Mouse (Mus musculus) layer of hippocampus, adult 2 months (tissue): ENCODE data around the gene Fn3k. TPM values are rescaled to one million over a fixed set of nuclear protein-coding genes. Genes with fewer than 3 reads are reported as not detected.
A peak's percentile ranks its signal among the peaks of the same experiment; 100 is the strongest.

Source experiments
- DNase-seq, 2 experiments: peaks; one replicate each; pipeline ENCODE4 v3.0.0; 2022; ENCODE audit warnings: low spot score in 2 of 2
- H3K27ac ChIP-seq: fragments of 200-600 bp; 2 replicates; pipeline ENCODE4 v1.8.1; 2022
- H3K4me3 ChIP-seq: fragments of 200-600 bp; 2 replicates; pipeline ENCODE4 v1.8.1; 2022; ENCODE audit warnings: mild to moderate bottlenecking
- CTCF ChIP-seq: fragments of 200-600 bp; conservative IDR thresholded peaks from 2 replicates; pipeline ENCODE4 v1.8.1; 2022; ENCODE audit warnings: antibody characterized with exemption, mild to moderate bottlenecking, moderate library complexity
- total RNA-seq, 2 experiments: library from RNA; stranded (reverse); gene quantifications; 2 replicates each; pipeline ENCODE4 v1.2.3; 2021

The Fn3k gene
- total RNA-seq, 2 experiments from 2014 or later: 40.7 to 43.5 TPM

GRCm38 (mm10) chr11:121420830-121421552 is 13.7 kb upstream of the Fn3k start, which contains the start of gene Fn3krp:
Fn3krp (plus strand) TSS chr11:121421401.
- Histone ChIP-seq H3K4me3 (peak within 1 kb of the TSS; percentile 94), H3K27ac (peak within 1 kb of the TSS; percentile 96)
- no peak for TF ChIP-seq CTCF
- peak; percentile 99 for DNase-seq

- DNase-seq: no peak
- no peak for TF ChIP-seq CTCF
- Histone ChIP-seq H3K4me3 (peak overlapping the region; percentile 94), H3K27ac (peak overlapping the region; percentile 96)
These were observed 13.1 kb upstream of the Fn3k start for GRCm38 (mm10) chr11:121421553-121422173.

- Histone ChIP-seq H3K27ac (peak overlapping the region; percentile 93), H3K4me3 (no peak overlapping the region)
- TF ChIP-seq CTCF: no peak
- DNase-seq: no peak
These were observed 1.3 kb upstream of the Fn3k start for GRCm38 (mm10) chr11:121433397-121433796.

GRCm38 (mm10) chr11:121437236-121437635 is 2.5 kb downstream of the Fn3k start:
- TF ChIP-seq CTCF: no peak
- DNase-seq: no peak
- Histone ChIP-seq H3K4me3 (no peak overlapping the region), H3K27ac (peak overlapping the region; percentile 39; the same call in 1 of the 2 replicates)

GRCm38 (mm10) chr11:121439686-121440292 is 5.1 kb downstream of the Fn3k start:
- TF ChIP-seq CTCF: no peak
- no peak overlapping the region for H3K4me3 ChIP-seq
- DNase-seq: no peak
- H3K27ac ChIP-seq: no peak overlapping the region

GRCm38 (mm10) chr11:121441653-121442052 is 6.9 kb downstream of the Fn3k start:
- Histone ChIP-seq H3K27ac (no peak overlapping the region), H3K4me3 (no peak overlapping the region)
- no peak for TF ChIP-seq CTCF
- no peak for DNase-seq

- no peak overlapping the region for H3K27ac ChIP-seq
- DNase-seq: no peak
- no peak for TF ChIP-seq CTCF
- H3K4me3 ChIP-seq: no peak overlapping the region
These were observed 7.4 kb downstream of the Fn3k start for GRCm38 (mm10) chr11:121442076-121442475.

- peak overlapping the region; percentile 94 for H3K27ac ChIP-seq
- peak overlapping the region; percentile 89 for H3K4me3 ChIP-seq
- DNase-seq: no peak
- TF ChIP-seq CTCF: no peak
These were observed 16.6 kb downstream of the Fn3k start for GRCm38 (mm10) chr11:121451216-121451726.

GRCm38 (mm10) chr11:121451753-121452635 is 17.3 kb downstream of the Fn3k start, which contains the start of gene Tbcd:
Tbcd (plus strand) TSS chr11:121451949.
- peak within 1 kb of the TSS; percentile 89 for H3K4me3 ChIP-seq
- peak; percentile 95 to 98 for DNase-seq
- peak; percentile 48 for TF ChIP-seq CTCF
- H3K27ac ChIP-seq: peak within 1 kb of the TSS; percentile 94

- H3K4me3 ChIP-seq: no peak overlapping the region
- peak overlapping the region; percentile 39; the same call in 1 of the 2 replicates for H3K27ac ChIP-seq
- no peak for DNase-seq
- TF ChIP-seq CTCF: peak; percentile 53
These were observed 23.2 kb downstream of the Fn3k start for GRCm38 (mm10) chr11:121457874-121458273.

GRCm38 (mm10) chr11:121467408-121467807 is 32.7 kb downstream of the Fn3k start:
- TF ChIP-seq CTCF: no peak
- Histone ChIP-seq H3K27ac (no peak overlapping the region), H3K4me3 (no peak overlapping the region)
- no peak for DNase-seq

- no peak overlapping the region for H3K4me3 ChIP-seq
- H3K27ac ChIP-seq: no peak overlapping the region
- DNase-seq: no peak
- no peak for TF ChIP-seq CTCF
These were observed 40.1 kb downstream of the Fn3k start for GRCm38 (mm10) chr11:121474831-121475230.
